Mouse (Mus musculus) kidney, embryonic 16.5 days (tissue): Measurements from ENCODE around the gene Rel. TPM values are rescaled to one million over a fixed set of nuclear protein-coding genes. Genes with fewer than 3 reads are reported as not detected.

Experiments used
- ATAC-seq: fragments of 200-750 bp; cut with Nextera tagmentation; 2 replicates; pipeline ENCODE4 v1.8.0; 2017; ENCODE audit warnings: moderate TSS enrichment; ENCODE audit not compliant: low FRiP score, low TSS enrichment
- H3K27ac ChIP-seq: fragments of 300-500 bp; sonication (generic); 2 replicates; pipeline ENCODE4 v1.5.1; 2014; ENCODE audit warnings: low read length
- H3K27me3 ChIP-seq: fragments of 300-500 bp; sonication (generic); 2 replicates; pipeline ENCODE4 v1.6.1; 2014; ENCODE audit warnings: low read length, control low read depth, mixed read lengths; ENCODE audit not compliant: insufficient read depth
- H3K36me3 ChIP-seq: fragments of 300-500 bp; sonication (generic); 2 replicates; pipeline ENCODE4 v1.6.1; 2014; ENCODE audit warnings: low read length, control low read depth, mixed read lengths; ENCODE audit not compliant: insufficient read depth
- H3K4me1 ChIP-seq: fragments of 300-500 bp; sonication (generic); 2 replicates; pipeline ENCODE4 v1.6.1; 2014; ENCODE audit warnings: low read length, control low read depth, mixed read lengths; ENCODE audit not compliant: insufficient read depth
- H3K4me2 ChIP-seq: fragments of 300-500 bp; sonication (generic); replicated peaks from 2 replicates; pipeline ENCODE4 v1.6.1; 2014; ENCODE audit warnings: low read depth, low read length
- H3K4me3 ChIP-seq: fragments of 300-500 bp; sonication (generic); 2 replicates; pipeline ENCODE4 v1.5.1; 2014; ENCODE audit warnings: mild to moderate bottlenecking, low read length
- H3K9ac ChIP-seq: fragments of 300-500 bp; sonication (generic); replicated peaks from 2 replicates; pipeline ENCODE4 v1.6.1; 2014; ENCODE audit warnings: low read length
- H3K9me3 ChIP-seq: fragments of 300-500 bp; sonication (generic); 2 replicates; pipeline ENCODE4 v1.6.1; 2016; ENCODE audit warnings: low read length, control low read depth
- WGBS: fragments of 180-500 bp; shearing (Covaris S2); extraction: QIAGEN DNeasy Blood & Tissue Kit; methylation state at CpG from one replicate; pipeline ENCODE4 v1.1.7; 2014; 5-methylcytosine and 5-hydroxymethylcytosine counted together
- polyA plus RNA-seq: library from polyadenylated mRNA; unstranded; fragments of >200 nt; fragmentation: Nextera tagmentation; extraction: Ambion mirVana; gene quantifications from 2 replicates; pipeline ENCODE4 v1.2.1, GENCODE M21; 2015

Gene Rel
- polyA plus RNA-seq, 1 experiment from 2014 or later = 0.60 TPM

GRCm38 (mm10) chr11:23754329-23754728, 16.4 kb downstream of the Rel start:
- no peak for ATAC-seq
- no peaks in the 10 kb centered on the region for H3K9me3 ChIP-seq
- H3K4me2 ChIP-seq = no peak overlapping the region
- H3K4me3 ChIP-seq = no peak overlapping the region
- no peaks in the 10 kb centered on the region for H3K27me3 ChIP-seq
- no peaks in the 10 kb centered on the region for H3K4me1 ChIP-seq
- H3K27ac ChIP-seq = no peak overlapping the region
- no peak overlapping the region for H3K9ac ChIP-seq
- no peaks in the 10 kb centered on the region for H3K36me3 ChIP-seq

GRCm38 (mm10) chr11:23753136-23753710, 17.5 kb downstream of the Rel start:
- Histone ChIP-seq H3K27me3 (no peaks in the 10 kb centered on the region), H3K4me2 (no peak overlapping the region), H3K9ac (no peak overlapping the region), H3K9me3 (no peaks in the 10 kb centered on the region), H3K36me3 (no peaks in the 10 kb centered on the region), H3K4me3 (no peak overlapping the region), H3K27ac (no peak overlapping the region), H3K4me1 (no peaks in the 10 kb centered on the region)
- no peak for ATAC-seq
- WGBS = 95% methylated on average over 1 of the region's 1 CpGs

- Histone ChIP-seq H3K27me3 (no peaks in the 10 kb centered on the region), H3K4me1 (no peaks in the 10 kb centered on the region), H3K27ac (no peak overlapping the region), H3K9ac (no peak overlapping the region), H3K4me3 (no peak overlapping the region), H3K9me3 (no peaks in the 10 kb centered on the region), H3K4me2 (no peak overlapping the region), H3K36me3 (no peaks in the 10 kb centered on the region)
- no peak for ATAC-seq
- 71% methylated on average over 4 of the region's 4 CpGs for WGBS
Observed at GRCm38 (mm10) chr11:23746102-23746501, 24.7 kb downstream of the Rel start.

- H3K9me3 ChIP-seq = no peaks in the 10 kb centered on the region
- H3K4me2 ChIP-seq = no peak overlapping the region
- no peak for ATAC-seq
- H3K9ac ChIP-seq = no peak overlapping the region
- WGBS = 75% methylated on average over 3 of the region's 3 CpGs
- H3K27me3 ChIP-seq = no peaks in the 10 kb centered on the region
- H3K36me3 ChIP-seq = no peaks in the 10 kb centered on the region
- H3K4me1 ChIP-seq = no peaks in the 10 kb centered on the region
- H3K27ac ChIP-seq = no peak overlapping the region
- no peak overlapping the region for H3K4me3 ChIP-seq
Observed at GRCm38 (mm10) chr11:23744352-23744751, 26.4 kb downstream of the Rel start.

- no peaks in the 10 kb centered on the region for H3K4me1 ChIP-seq
- H3K4me3 ChIP-seq = no peak overlapping the region
- WGBS = 95% methylated on average over 7 of the region's 7 CpGs
- no peak overlapping the region for H3K4me2 ChIP-seq
- no peak overlapping the region for H3K9ac ChIP-seq
- H3K27ac ChIP-seq = no peak overlapping the region
- no peaks in the 10 kb centered on the region for H3K27me3 ChIP-seq
- no peak for ATAC-seq
- no peaks in the 10 kb centered on the region for H3K9me3 ChIP-seq
- H3K36me3 ChIP-seq = no peaks in the 10 kb centered on the region
Observed at GRCm38 (mm10) chr11:23741386-23741785, 29.4 kb downstream of the Rel start.

GRCm38 (mm10) chr11:23740895-23741294, 29.9 kb downstream of the Rel start:
- Histone ChIP-seq H3K9ac (no peak overlapping the region), H3K4me2 (no peak overlapping the region)
- 83% methylated on average over 4 of the region's 4 CpGs for WGBS

GRCm38 (mm10) chr11:23735820-23736470, 34.8 kb downstream of the Rel start:
- Histone ChIP-seq H3K4me1 (no peaks in the 10 kb centered on the region), H3K36me3 (0 out of 2 replicates have a peak, but pooled peaks cover 4% of the 10 kb centered on the region), H3K27ac (no peak overlapping the region), H3K9me3 (no peaks in the 10 kb centered on the region), H3K4me2 (no peak overlapping the region), H3K9ac (no peak overlapping the region), H3K27me3 (no peaks in the 10 kb centered on the region), H3K4me3 (no peak overlapping the region)
- no peak for ATAC-seq

More at GRCm38 (mm10) chr11:23740895-23741294, 29.9 kb downstream of the Rel start:
- ATAC-seq = no peak
- H3K27me3 ChIP-seq = no peaks in the 10 kb centered on the region
- no peaks in the 10 kb centered on the region for H3K4me1 ChIP-seq
- no peaks in the 10 kb centered on the region for H3K9me3 ChIP-seq
- H3K4me3 ChIP-seq = no peak overlapping the region
- no peaks in the 10 kb centered on the region for H3K36me3 ChIP-seq
- H3K27ac ChIP-seq = no peak overlapping the region

GRCm38 (mm10) chr11:23734749-23735286, 36.0 kb downstream of the Rel start:
- Histone ChIP-seq H3K27ac (no peak overlapping the region), H3K27me3 (no peaks in the 10 kb centered on the region), H3K4me2 (no peak overlapping the region), H3K9me3 (no peaks in the 10 kb centered on the region), H3K4me3 (no peak overlapping the region), H3K4me1 (no peaks in the 10 kb centered on the region), H3K36me3 (0 out of 2 replicates have a peak, but pooled peaks cover 4% of the 10 kb centered on the region), H3K9ac (no peak overlapping the region)
- ATAC-seq = no peak
- WGBS = 90% methylated on average over 6 of the region's 6 CpGs

GRCm38 (mm10) chr11:23732840-23733239, 37.9 kb downstream of the Rel start:
- WGBS = 73% methylated on average over 1 of the region's 1 CpGs
- H3K9me3 ChIP-seq = no peaks in the 10 kb centered on the region
- H3K27ac ChIP-seq = no peak overlapping the region
- no peak overlapping the region for H3K4me3 ChIP-seq
- no peak for ATAC-seq
- H3K4me2 ChIP-seq = no peak overlapping the region
- H3K27me3 ChIP-seq = no peaks in the 10 kb centered on the region
- H3K4me1 ChIP-seq = no peaks in the 10 kb centered on the region
- peaks cover 7% of the 10 kb centered on the region for H3K36me3 ChIP-seq
- H3K9ac ChIP-seq = no peak overlapping the region

GRCm38 (mm10) chr11:23730120-23730519, 40.6 kb downstream of the Rel start:
- H3K9ac ChIP-seq = no peak overlapping the region
- H3K4me2 ChIP-seq = no peak overlapping the region
- no peak overlapping the region for H3K27ac ChIP-seq
- WGBS = 92% methylated on average over 4 of the region's 4 CpGs
- H3K9me3 ChIP-seq = no peaks in the 10 kb centered on the region
- H3K36me3 ChIP-seq = peaks cover 24% of the 10 kb centered on the region
- H3K4me3 ChIP-seq = no peak overlapping the region
- H3K4me1 ChIP-seq = no peaks in the 10 kb centered on the region
- no peak for ATAC-seq
- H3K27me3 ChIP-seq = no peaks in the 10 kb centered on the region
